Mouse (Mus musculus): ENCODE results near the gene Trir. TPM values are rescaled to one million over a fixed set of nuclear protein-coding genes. Genes with fewer than 3 reads are reported as not detected.

Gene Trir
- polyA plus RNA-seq, 1 experiment from 2014 or later: 140 TPM

DNA sequence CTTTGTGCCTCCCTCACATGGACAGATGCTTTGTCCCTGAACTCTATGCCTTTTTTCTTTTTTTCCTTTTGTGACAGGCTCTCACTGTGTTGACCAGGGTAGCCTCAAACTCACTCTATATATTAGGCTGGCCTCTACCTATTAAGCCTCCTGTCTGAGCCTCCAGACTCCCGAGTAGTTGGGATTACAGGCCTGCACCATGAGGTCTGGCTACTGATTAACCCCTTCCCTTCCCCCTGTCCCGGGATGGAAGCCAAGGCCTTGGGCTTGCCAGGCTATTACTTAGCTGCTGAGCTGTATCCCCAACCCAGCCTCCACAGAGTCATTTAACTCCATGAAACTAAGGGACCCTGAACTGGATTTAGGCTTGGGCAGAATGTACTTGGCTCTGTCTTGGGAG, 38.6 kb downstream of the Trir start:
- Histone ChIP-seq H3K4me3 (no peak overlapping the region), H3K36me3 (peaks cover 55% of the 10 kb centered on the region), H3K27me3 (ENCODE audit: low read depth, poor library complexity, severe bottlenecking) (no peaks in the 10 kb centered on the region), H3K27ac (replicated peaks) (no peak overlapping the region), H3K9me3 (replicated peaks) (no peaks in the 10 kb centered on the region), H3K4me1 (peaks cover 17% of the 10 kb centered on the region)
- WGBS: 51% methylated on average over 2 of the region's 2 CpGs
- DNase-seq (ENCODE audit: low spot score): no peak

DNA sequence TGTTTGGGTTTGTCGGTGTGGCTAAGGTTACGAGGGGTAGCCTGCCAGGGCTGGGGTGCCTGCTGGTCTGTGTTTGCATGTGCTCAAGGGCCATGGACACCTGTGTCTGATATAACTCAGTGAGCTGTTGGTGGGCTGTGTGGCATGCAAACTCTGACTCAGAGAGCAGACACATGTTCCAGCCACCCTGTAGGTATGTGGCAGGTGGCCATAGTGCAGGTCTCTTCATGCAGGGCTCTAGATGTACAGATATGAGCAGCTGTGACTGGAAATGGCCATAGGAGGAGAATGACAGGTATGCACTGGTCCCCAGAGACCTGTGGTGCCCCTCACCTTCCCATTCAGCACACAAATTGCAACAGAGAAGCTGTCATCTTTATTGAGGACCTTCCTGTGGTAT, 40.5 kb downstream of the Trir start:
- 93% methylated on average over 2 of the region's 2 CpGs for WGBS
- H3K4me3 ChIP-seq: no peak overlapping the region
- peaks cover 12% of the 10 kb centered on the region for H3K4me1 ChIP-seq
- H3K36me3 ChIP-seq: peaks cover 52% of the 10 kb centered on the region
- no peaks in the 10 kb centered on the region for H3K27me3 ChIP-seq (ENCODE audit: low read depth, poor library complexity, severe bottlenecking)
- H3K27ac ChIP-seq (replicated peaks): no peak overlapping the region
- no peak for DNase-seq (ENCODE audit: low spot score)
- H3K9me3 ChIP-seq (replicated peaks): no peaks in the 10 kb centered on the region

DNA sequence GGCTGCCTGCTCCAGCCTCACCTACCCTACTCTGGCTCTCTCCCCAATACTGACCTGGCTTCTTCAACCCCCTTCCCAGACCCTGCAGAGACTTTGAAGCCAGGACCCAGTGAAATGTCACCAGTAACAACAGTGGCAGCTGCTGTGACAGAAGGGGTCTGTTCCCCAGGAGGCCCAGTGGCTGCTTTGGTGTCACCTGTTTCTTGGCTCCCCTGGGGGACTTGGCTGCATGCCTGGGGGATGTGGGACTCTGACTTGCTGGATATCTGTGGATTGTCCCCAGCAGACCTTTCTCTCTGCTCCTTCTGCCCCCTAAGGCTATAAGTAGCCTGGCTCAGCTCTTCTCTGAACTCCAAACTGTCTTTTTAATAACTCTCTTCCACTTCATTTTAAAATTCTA, 41.4 kb downstream of the Trir start, which contains the start of gene Gm5741:
Gm5741 (minus strand) TSS at position 1 of the 400 bp plus-strand sequence.
- Histone ChIP-seq H3K27ac (replicated peaks) (no peak within 1 kb of the TSS), H3K27me3 (ENCODE audit: low read depth, poor library complexity, severe bottlenecking) (no peaks in the 10 kb centered on the region), H3K9me3 (replicated peaks) (no peaks in the 10 kb centered on the region), H3K4me3 (no peak within 1 kb of the TSS), H3K36me3 (peaks cover 45% of the 10 kb centered on the region), H3K4me1 (peaks cover 20% of the 10 kb centered on the region)
- DNase-seq (ENCODE audit: low spot score): no peak

DNA sequence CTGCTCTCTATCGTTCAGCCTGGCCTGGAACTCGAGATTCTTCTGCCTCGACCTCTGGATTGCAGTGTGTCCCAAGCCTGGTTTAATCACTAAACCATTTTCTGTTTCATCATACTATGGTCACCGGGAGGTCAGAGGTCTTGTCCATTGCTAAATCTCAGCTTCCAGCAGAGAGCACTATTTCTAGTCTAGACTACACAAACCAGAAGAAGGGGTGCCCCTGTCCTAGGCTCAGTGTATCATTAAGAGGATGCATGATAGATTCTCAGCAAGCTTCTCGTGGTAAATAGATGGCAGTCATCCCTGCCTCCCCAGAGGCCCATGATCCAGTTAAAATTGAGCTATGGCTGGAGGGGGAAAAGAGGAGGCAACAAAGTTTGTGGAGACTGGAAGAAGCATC, 44.4 kb downstream of the Trir start:
- Histone ChIP-seq H3K27me3 (ENCODE audit: low read depth, poor library complexity, severe bottlenecking) (no peaks in the 10 kb centered on the region), H3K9me3 (replicated peaks) (no peaks in the 10 kb centered on the region), H3K4me3 (peak overlapping the region; percentile 95), H3K27ac (replicated peaks) (peak overlapping the region; percentile 96), H3K36me3 (peaks cover 54% of the 10 kb centered on the region), H3K4me1 (peaks cover 27% of the 10 kb centered on the region)
- WGBS: 87% methylated on average over 5 of the region's 5 CpGs
- DNase-seq (ENCODE audit: low spot score): no peak

DNA sequence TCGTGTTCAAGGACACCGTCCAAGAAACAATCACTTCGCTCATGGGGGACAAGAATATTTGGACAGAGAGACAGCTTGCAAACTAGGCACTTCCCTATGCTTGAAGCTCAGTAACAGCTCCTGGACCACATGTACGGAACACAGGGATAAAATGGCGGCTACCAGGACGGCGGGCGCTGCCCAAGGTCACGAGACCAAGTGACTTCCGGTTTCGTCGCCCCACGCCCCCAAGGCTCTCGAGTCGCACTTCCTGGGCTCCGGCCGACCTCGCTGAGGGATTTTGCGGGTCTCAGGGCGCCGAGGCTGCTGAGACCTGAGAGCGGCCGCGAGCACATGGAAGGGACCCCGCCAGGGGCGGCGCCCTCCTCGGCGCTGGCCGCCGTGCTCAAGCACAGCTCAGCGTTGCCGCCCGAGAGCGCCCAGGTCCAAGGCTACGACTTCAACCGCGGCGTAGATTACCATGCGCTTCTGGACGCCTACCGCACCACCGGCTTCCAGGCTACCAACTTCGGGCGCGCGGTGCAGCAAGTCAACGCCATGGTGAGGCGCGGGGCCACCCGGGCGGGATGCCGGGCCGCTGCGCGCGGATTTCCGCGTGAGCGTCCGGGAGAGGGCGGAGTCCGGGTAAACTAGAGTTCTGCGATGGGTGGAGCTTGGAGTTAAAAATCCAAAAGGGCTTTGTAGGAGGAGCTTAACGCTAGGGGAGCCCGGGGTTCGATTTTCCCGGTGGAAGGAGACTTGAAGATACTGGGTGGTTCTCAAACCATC, 45.1 kb downstream of the Trir start, which contains the start of gene Dhps:
Dhps (plus strand) TSS at position 244 of the 768 bp plus-strand sequence.
- H3K9me3 ChIP-seq (replicated peaks): no peaks in the 10 kb centered on the region
- H3K4me1 ChIP-seq: peaks cover 28% of the 10 kb centered on the region
- H3K27ac ChIP-seq (replicated peaks): peak within 1 kb of the TSS; percentile 96
- H3K36me3 ChIP-seq: peaks cover 54% of the 10 kb centered on the region
- no peaks in the 10 kb centered on the region for H3K27me3 ChIP-seq (ENCODE audit: low read depth, poor library complexity, severe bottlenecking)
- DNase-seq (ENCODE audit: low spot score): peak; percentile 92
- peak within 1 kb of the TSS; percentile 95 for H3K4me3 ChIP-seq
- under 1% methylated on average over 68 of the region's 68 CpGs for WGBS

DNA sequence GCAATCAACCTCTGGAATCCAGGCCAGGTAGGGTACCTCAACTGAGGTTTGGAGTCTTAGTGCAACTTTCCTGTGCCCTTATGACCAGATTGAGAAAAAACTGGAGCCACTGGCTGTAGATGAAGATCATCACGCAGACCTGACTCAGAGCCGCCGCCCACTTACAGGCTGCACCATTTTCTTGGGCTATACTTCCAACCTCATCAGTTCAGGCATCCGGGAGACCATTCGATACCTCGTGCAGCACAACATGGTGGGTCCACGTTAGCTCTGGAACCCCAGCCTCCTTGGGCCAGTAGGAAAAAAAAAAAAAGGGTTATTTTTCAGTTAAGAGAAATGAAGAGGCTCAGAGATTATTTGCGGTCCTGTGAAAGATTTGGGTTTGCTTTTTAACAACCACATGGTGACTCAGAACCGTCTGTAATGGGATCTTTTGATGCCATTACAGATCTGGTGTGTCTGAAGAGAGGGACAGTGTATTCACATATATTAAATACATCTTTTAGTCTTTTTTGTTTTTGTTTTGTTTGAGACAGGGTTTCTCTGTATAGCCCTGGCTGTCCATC, 45.8 kb downstream of the Trir start:
- Histone ChIP-seq H3K9me3 (replicated peaks) (no peaks in the 10 kb centered on the region), H3K27me3 (ENCODE audit: low read depth, poor library complexity, severe bottlenecking) (no peaks in the 10 kb centered on the region), H3K27ac (replicated peaks) (peak overlapping the region; percentile 96), H3K36me3 (peaks cover 52% of the 10 kb centered on the region), H3K4me1 (peaks cover 28% of the 10 kb centered on the region), H3K4me3 (peak overlapping the region; percentile 95)
- 45% methylated on average over 9 of the region's 9 CpGs for WGBS
- DNase-seq (ENCODE audit: low spot score): no peak

DNA sequence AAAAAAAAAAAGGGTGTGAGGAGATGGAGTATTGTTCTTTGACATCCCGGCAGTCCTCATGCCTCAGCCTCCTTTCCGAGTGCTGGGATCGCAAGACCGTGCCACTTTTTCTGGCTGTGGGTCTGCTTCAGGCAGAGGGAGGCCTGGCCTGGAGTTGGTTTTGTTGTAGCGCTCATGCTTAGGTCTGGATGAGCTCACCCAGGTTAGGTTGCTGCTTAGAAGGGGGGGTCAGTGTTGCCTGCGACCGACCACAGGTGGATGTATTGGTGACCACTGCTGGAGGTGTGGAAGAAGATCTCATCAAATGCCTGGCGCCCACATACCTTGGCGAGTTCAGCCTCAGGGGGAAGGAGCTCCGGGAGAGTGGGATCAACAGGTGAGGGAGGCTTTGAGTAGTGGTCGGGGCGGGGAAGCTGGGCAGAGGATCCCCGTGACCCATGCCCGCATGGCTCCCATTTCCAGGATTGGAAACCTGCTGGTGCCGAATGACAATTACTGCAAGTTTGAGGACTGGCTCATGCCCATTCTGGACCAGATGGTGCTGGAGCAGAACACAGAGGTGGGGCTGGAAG, 46.5 kb downstream of the Trir start:
- Histone ChIP-seq H3K4me3 (peak overlapping the region; percentile 95; the same call in 1 of the 2 replicates), H3K27me3 (ENCODE audit: low read depth, poor library complexity, severe bottlenecking) (no peaks in the 10 kb centered on the region), H3K27ac (replicated peaks) (no peak overlapping the region), H3K36me3 (peaks cover 51% of the 10 kb centered on the region), H3K9me3 (replicated peaks) (no peaks in the 10 kb centered on the region), H3K4me1 (peaks cover 28% of the 10 kb centered on the region)
- DNase-seq (ENCODE audit: low spot score): no peak
- WGBS: 93% methylated on average over 15 of the region's 15 CpGs

DNA sequence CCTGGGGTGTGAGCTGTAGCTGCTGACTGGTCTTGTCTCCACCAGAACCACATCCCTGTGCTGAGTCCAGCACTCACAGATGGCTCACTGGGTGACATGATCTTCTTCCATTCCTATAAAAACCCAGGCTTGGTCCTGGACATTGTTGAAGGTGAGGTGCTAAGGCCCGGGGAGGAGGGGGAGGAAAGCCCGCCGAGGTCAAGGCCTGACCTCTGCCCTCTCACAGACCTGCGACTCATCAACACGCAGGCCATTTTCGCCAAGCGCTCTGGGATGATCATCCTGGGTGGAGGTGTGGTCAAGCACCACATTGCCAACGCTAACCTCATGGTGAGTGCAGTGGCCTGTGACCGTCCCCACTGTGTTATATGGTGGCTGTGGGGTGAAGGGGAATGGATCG, 47.5 kb downstream of the Trir start:
- Histone ChIP-seq H3K27ac (replicated peaks) (no peak overlapping the region), H3K36me3 (peaks cover 59% of the 10 kb centered on the region), H3K4me1 (peaks cover 30% of the 10 kb centered on the region), H3K4me3 (no peak overlapping the region), H3K27me3 (ENCODE audit: low read depth, poor library complexity, severe bottlenecking) (no peaks in the 10 kb centered on the region), H3K9me3 (replicated peaks) (no peaks in the 10 kb centered on the region)
- DNase-seq (ENCODE audit: low spot score): no peak
- WGBS: 90% methylated on average over 10 of the region's 10 CpGs

DNA sequence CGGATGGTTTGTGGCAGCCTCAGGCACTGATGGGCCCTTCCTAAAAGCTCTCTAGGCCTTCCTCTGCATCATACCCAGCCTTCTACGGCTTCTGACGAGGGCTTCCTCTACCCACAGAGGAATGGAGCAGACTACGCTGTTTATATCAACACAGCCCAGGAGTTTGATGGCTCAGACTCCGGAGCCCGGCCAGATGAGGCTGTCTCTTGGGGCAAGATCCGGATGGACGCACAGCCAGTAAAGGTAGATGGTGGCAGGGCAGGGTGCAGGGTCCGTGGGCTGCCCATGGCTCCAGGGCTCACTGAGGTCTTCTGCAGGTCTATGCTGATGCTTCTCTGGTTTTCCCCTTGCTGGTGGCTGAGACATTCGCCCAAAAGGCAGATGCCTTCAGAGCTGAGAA, 48.0 kb downstream of the Trir start:
- Histone ChIP-seq H3K27me3 (ENCODE audit: low read depth, poor library complexity, severe bottlenecking) (no peaks in the 10 kb centered on the region), H3K27ac (replicated peaks) (no peak overlapping the region), H3K4me3 (no peak overlapping the region), H3K36me3 (peaks cover 62% of the 10 kb centered on the region), H3K9me3 (replicated peaks) (no peaks in the 10 kb centered on the region), H3K4me1 (peaks cover 34% of the 10 kb centered on the region)
- 93% methylated on average over 10 of the region's 10 CpGs for WGBS
- DNase-seq (ENCODE audit: low spot score): no peak

DNA sequence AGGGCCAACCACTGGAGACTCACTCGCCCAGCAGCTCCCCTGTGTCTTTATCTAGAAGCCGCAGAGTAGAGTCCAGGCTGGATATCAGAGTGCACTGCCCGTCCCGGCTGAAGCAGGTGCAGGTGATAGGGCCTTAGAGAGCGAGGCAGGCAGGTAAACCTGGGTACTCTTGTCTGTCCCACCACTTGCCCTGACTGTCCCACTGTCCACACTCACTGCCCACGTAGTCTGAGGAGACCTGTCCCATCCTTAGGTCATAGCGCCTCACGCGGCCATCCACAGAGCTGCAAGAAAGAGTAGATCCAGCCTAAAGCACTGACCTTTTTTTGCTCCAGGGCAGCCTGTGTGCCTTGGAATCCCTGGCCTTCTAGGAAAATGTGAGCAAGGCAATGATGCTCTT, 49.4 kb downstream of the Trir start:
- H3K4me1 ChIP-seq: peaks cover 37% of the 10 kb centered on the region
- no peaks in the 10 kb centered on the region for H3K27me3 ChIP-seq (ENCODE audit: low read depth, poor library complexity, severe bottlenecking)
- H3K9me3 ChIP-seq (replicated peaks): no peaks in the 10 kb centered on the region
- no peak overlapping the region for H3K27ac ChIP-seq (replicated peaks)
- WGBS: 69% methylated on average over 9 of the region's 9 CpGs
- peak; percentile 35 for DNase-seq (ENCODE audit: low spot score)
- H3K36me3 ChIP-seq: peaks cover 62% of the 10 kb centered on the region
- H3K4me3 ChIP-seq: no peak overlapping the region

DNA sequence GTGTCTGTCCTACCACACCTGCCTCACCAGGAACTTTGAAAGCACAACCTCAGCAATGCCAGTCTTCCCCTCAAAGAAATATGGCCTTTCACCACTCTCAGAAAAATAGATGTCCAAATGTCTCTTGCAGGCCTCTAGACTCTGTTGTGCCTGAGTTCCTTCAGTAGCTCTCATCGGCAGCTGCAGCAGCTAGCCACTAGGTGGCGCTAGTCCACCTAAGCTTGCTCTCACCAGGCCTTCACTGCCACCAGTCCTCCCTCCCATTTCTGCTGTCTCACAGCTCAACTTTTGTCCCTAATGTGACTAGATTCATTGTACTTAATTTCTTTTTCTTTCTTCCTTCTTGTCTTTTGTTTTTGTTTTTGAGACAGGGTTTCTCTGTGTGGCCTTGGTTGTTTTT, 50.4 kb downstream of the Trir start:
- Histone ChIP-seq H3K36me3 (peaks cover 62% of the 10 kb centered on the region), H3K4me1 (peaks cover 41% of the 10 kb centered on the region), H3K4me3 (peak overlapping the region; percentile 16; the same call in 1 of the 2 replicates), H3K9me3 (replicated peaks) (no peaks in the 10 kb centered on the region), H3K27ac (replicated peaks) (no peak overlapping the region), H3K27me3 (ENCODE audit: low read depth, poor library complexity, severe bottlenecking) (no peaks in the 10 kb centered on the region)
- WGBS: 2% methylated on average over 2 of the region's 2 CpGs
- DNase-seq (ENCODE audit: low spot score): peak; percentile 85

Measured in midbrain, embryonic 10.5 days (tissue).